Mouse (Mus musculus): ENCODE data around the gene Stk38.
"Not testable (repeated sequence)": the region's sequence is repeated elsewhere in the genome, so short reads cannot be mapped to it uniquely, and the experiment has no call there.

The Stk38 gene

DNA sequence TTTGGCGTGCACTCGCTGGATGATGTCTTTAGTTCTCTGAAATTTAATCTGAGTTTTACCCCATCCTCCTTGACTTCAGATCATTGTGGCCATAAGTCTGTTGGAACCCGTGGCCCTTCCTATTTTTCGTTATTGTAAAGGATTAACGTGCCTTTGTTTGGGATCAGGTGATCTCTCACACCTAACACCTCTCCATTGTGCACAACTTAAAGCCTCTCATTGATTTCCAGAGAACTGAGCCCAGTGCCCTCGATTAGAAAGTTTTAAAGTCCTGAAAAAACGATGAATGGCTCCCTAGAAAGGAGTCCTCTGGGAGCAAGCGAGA is 493 bp upstream of the Stk38 start:
- no peak for DNase-seq (ENCODE audit: low read depth, low spot score)

- DNase-seq (ENCODE audit: low read depth, low spot score) = no peak
These were observed 553 bp downstream of the Stk38 start for GRCm38 (mm10) chr17:29007243-29007640.

DNA sequence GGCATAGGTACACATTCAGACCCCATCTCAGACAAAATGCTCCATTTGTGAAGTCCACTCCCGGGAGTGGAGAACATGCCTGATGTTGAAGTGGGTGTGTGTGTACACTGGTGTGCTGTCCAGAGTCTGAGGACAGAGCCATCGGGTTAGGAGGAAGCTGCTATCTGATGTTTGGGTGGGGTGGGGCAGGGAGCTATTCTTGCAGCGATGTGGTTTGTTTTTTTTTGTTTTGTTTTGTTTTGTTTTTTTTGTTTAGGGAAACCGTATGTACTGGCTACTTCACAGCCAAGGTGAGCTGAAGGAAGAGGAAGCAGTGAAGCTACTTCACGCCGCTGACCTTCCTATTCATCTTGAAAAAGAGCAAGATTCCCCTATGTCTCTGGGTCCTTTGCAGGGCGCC is 983 bp downstream of the Stk38 start:
- DNase-seq (ENCODE audit: low read depth, low spot score) = no peak

DNA sequence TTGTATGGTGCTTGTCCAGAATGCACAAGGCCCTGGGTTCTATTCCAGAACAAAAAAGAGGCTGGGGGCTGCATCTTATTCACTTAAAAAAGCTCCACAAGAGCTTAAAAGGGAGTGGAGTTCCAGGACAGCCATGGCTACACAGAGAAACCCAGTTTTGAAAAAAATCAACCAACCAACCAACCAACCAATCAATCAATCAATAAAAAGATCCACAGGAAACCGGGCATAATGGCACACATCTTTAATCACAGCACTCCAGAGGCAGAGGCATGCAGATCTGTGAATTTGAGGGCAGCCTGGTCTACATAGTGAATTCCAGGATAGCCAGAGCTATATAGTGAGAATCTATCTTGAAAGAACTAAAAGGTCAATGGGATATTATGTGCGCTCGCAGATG is 2.8 kb downstream of the Stk38 start:
- no peak for DNase-seq (ENCODE audit: low read depth, low spot score)

DNA sequence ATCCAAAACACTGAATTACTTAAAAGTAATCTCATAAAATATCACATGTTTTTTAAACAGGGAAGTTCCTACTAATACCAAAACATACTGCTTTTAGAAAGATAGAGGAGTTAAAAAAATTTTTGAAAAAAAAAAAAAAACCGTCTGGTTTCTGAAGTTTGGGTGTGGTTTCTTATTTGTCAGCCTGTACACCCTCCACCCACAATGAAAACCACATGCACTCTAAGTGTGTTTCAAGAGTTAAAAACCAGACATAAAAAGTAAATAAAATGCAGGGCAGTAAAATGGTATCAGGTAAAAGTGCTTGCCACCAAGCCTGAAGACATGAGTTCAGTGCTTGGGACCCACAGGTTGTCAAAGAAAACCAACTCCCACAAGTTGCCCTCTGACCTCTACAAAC is 4.1 kb downstream of the Stk38 start:
- no peak for DNase-seq (ENCODE audit: low read depth, low spot score)

DNA sequence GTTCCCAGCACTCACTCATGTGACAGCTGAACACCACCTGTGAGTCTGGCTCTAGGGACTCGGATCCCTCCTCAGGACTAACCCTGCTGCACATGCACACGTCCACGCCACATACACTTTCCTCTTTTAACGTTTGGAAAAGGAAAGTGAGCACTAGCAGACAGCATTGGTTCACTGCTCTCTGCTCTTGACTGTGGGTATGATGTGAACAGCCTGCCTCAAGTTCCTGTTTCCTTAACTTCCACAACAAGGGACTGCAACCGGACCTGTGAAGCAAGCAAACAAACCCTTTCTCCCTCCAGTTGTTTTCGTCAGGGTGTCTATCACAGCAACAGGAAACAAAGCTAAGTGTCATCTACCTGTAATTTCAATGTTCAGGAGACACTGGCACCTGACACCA is 7.3 kb downstream of the Stk38 start:
- no peak for DNase-seq (ENCODE audit: low read depth, low spot score)

DNA sequence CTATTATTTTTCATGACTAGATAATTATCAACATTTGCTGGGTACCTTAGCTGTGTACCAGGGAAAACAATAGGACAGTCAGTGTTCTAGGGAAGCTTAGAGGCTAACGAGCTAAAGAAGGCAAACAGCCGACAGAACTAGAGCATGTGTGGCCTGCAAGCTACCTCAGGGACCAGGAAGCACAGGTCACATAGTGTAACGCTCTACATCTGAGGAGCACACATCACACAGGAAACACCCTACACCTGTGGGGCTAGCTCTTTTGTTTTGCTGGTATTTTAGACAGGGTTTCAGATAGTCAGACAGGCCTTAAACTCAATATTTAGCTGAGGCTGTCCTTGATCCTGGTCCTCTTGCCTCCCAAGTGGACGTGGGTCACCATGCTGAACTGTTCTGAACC is 13.2 kb downstream of the Stk38 start:
- no peak for DNase-seq (ENCODE audit: low read depth, low spot score)

DNA sequence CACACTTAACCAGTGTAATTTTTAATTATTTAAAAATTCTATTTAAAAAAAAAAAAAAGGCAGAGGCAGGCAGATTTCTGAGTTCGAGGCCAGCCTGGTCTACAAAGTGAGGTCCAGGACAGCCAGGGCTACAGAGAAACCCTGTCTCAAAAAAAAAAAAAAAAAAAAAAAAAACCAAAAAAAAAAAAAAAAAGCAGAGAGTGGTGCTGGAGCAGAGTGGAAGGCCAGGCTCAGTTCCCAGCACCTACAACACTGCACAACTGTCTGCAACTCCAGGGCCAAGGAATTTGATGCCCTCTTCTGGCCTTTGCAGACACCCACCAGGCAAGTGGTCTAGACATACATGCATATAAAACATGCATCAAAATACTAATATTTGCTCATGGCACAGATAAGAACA is 14.8 kb downstream of the Stk38 start:
- not testable (repeated sequence) for DNase-seq (ENCODE audit: low read depth, low spot score)

GRCm38 (mm10) chr17:28992105-28992504 is 15.7 kb downstream of the Stk38 start:
- peak; percentile 66 for DNase-seq (ENCODE audit: low read depth, low spot score)

DNA sequence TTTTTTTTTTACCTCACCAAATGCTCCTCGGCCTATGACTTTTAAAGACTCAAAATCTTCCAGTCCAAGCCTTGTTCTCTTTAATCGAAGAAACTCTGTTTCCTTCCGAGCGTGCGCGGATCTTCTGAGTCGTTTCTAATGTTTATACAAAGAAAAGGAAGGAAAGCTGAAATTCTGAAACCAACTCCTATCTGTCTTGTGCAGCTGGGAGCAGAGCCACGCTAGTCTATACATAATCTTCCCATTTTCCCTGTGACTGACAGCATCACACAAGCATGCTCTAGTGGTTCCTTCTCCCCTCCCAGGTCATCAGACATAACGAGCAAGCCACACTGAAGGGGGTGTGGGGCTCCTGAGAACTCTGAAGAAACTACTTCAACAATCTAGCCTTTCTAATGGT is 16.5 kb downstream of the Stk38 start:
- DNase-seq (ENCODE audit: low read depth, low spot score) = no peak

GRCm38 (mm10) chr17:28990060-28990459 is 17.7 kb downstream of the Stk38 start:
- DNase-seq (ENCODE audit: low read depth, low spot score) = no peak

- DNase-seq (ENCODE audit: low read depth, low spot score) = no peak
These were observed 18.8 kb downstream of the Stk38 start for GRCm38 (mm10) chr17:28988996-28989395.

DNA sequence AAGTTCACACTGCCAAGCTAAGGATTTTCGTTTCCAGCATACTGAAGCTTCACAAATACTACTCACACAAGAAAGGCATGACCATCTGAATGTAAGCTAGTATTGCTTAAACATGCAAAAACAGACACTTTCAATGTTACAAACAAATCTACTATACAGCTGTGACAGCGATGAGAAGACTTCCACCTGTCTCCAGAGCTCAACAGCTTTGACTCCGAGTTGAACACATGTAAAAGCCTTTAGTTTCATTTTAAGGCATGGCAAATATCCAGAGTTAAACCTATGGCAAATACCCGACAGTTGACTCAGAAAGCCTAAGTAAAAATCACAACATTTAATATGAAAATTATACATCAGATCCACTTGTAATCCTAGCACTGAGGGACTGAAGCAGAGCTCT is 19.5 kb downstream of the Stk38 start:
- no peak for DNase-seq (ENCODE audit: low read depth, low spot score)

- DNase-seq (ENCODE audit: low read depth, low spot score) = peak; percentile 73
These were observed 20.1 kb downstream of the Stk38 start for GRCm38 (mm10) chr17:28987713-28988112.

GRCm38 (mm10) chr17:28986833-28987232 is 21.0 kb downstream of the Stk38 start:
- DNase-seq (ENCODE audit: low read depth, low spot score) = no peak

DNA sequence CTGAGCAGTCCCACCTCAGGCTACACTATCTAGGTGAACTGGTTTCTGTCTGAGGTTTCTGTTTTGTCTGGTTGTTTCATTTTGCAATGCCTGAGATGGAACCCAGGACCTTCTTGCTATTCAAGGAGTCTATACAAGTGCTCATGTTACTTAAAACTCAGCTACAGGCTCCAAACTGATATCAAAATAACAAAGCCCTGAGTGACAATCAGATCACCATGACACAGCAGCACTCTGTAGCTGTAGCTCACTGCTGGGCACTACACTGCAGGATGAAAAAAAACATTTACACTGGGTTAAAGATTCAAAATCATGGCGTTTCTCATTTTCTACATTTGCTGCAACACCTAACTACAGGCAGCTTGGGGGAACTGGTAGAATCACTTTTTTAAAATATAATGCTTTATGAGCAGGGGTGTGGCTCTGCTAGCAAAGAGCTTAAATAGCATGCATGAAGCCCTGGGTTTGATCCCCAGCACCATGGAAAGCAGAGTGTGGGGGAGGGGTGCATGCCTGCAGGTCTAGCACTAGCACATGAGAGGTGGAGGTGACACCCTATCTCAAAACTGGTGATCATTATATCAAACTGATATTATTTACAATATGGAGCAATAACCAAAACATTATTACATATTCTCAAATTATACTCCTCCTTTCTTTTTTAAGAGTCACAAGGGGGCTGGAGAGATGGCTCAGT is 22.9 kb downstream of the Stk38 start:
- no peak for DNase-seq (ENCODE audit: low read depth, low spot score)

DNA sequence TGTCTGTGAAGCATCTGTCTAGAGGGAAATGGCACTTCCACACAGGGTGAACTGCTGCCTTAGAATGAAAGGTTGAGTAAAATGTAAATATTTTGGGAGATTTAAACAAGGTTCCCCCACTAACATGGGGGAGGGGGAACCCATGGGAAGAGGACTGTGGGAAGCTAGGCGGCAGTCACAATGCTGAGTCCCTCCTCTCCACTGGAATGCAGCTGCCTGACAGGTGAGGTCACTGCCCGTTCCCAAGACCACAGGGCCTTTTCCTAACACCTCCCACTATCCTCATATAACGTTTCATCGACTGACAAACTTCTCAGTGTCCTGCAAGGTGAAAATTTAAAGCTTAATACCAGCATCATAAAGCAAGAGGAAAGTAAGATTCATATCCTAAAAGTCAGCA is 25.2 kb downstream of the Stk38 start:
- DNase-seq (ENCODE audit: low read depth, low spot score) = no peak

DNA sequence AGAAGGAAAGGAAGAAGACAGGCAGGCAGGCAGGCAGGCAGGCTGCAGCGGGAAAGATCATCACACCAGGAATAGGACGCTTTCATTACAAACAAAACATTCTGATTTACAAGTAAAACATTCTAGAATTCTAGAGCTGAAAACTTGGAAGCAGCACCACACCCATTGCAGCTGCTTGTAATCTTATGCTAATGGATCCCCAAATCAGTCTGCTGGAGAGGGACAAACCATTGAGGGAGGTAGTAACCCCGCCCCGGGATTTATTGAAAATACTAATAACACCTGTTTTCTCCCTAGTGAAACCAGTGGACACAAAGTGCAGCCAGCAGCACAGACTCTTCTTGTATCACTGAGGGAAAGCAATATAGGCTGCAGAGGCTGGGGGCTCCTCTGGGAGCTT is 26.7 kb downstream of the Stk38 start:
- DNase-seq (ENCODE audit: low read depth, low spot score) = peak; percentile 23

DNA sequence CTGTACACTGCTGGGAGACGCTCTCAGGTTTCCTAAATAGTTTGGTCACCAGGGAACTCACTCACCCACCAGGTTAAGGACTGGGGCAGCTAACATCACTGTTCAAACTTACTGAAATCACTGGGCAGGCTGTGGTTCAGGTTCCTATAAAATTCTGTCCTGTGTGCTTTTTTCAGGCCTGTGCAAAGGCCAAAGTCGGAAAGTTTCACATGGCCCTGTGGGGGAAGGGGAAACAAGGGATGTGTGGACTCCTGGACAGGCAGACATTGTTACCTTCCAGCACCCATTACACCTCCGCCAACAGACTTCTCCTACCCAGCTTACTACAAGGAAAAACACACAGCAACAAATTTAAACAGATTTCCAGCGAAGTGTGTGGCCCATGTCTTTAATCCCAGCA is 28.7 kb downstream of the Stk38 start:
- DNase-seq (ENCODE audit: low read depth, low spot score) = no peak

DNA sequence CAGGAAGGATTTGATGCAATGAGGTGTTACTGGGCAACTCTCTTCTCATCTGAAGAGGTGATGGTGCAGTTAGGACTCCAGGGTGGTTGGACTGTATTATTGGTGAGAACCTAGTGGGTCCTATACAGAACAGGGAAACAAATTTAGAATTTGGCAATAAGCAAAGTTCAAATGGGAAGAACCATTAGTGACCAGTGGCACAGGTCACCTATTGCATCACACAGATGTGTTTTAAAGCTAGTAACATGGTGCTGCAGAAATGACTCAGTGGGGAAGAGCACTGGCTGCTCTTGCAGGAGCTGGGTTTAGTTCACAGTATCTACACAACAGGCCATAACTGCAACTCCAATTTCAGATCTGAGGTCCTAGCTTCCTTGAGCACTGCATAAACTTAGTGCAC is 37.7 kb downstream of the Stk38 start:
- no peak for DNase-seq (ENCODE audit: low read depth, low spot score)

DNA sequence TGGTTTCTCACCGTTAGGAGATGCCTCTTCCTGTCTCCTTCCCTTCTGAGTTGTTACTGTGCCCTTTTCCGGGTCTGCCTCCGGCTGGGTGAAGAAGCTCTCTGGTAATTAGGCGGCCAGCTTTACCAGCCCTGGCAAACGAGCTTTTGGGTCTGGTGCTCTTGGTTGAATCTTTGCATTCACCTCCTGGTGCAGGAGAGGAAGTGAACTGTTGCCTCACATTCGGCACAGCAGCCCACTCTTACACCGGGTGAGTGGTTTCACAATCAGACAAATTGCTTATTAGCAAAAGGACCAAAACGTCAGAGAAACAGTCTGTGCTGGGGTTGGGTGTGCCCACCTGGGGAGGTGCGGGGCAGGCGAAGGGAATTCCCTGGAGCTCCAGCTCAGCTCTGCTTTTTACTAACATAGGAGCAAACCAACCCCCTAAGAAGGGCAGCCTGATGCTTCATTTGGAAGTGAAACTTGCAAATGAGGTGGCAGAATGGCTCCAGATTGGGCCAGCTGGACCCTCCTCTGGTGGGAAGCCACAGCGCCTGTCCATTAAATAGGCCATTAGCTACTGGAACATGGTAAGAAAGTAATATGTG is 40.7 kb downstream of the Stk38 start:
- no peak for DNase-seq (ENCODE audit: low read depth, low spot score)

GRCm38 (mm10) chr17:28961596-28961995 is 46.2 kb downstream of the Stk38 start:
- no peak for DNase-seq (ENCODE audit: low read depth, low spot score)

DNA sequence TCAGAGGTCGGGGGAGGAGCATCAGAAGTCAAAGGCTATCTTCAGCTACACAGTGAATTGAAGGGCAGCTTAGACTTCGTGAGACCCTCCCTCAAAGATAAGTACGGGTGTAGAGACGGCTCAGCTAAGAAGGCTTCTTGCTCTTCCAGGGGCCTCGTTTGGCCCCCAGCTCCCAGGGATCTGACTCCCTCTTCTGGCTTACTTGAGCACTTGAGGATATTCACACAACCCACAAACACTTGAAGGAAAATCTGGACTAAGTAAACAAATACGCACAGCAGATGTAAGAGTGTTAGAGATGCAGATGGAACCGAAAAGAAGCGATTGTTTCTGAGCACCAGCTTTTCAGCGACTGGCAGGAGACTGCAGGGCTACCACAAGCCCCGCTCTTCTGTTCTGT is 47.2 kb downstream of the Stk38 start:
- DNase-seq (ENCODE audit: low read depth, low spot score) = peak; percentile 36

DNA sequence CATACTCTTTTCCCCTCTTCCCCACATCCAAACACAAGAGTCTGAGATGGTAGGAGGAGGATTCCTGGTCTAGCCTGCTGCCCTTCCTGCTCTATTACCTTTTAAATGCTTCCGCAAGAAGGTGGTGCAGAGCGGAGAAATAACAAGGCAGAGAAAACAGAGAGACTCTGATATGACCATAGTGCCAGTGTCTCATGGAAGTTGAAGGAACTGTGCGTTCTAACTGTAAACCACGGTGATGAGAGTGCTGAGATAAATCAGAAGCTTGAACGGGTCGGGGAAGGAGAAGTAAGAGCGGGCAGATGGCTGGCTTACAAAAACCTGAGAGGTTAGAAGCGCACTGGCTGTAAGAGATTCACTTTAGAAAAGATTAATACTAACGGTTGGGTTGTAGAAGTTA is 53.4 kb downstream of the Stk38 start:
- DNase-seq (ENCODE audit: low read depth, low spot score) = no peak

Measured in brain, adult 2 months (tissue).